Mouse (Mus musculus) naive thymus-derived CD4-positive, alpha-beta T cell, adult 2 months (primary cell): ENCODE data around the gene Sec24b.

Experiments used
- DNase-seq: peaks from one replicate; pipeline ENCODE4 v3.0.0-alpha.2; 2011; ENCODE audit warnings: low read depth

Gene Sec24b

GRCm38 (mm10) chr3:129970529-129971515, 90.5 kb downstream of the Sec24b start:
- DNase-seq, result peak; percentile 39

- peak; percentile 82 for DNase-seq
These were observed 91.6 kb downstream of the Sec24b start, which contains the start of gene Mcub for GRCm38 (mm10) chr3:129969432-129970395. Gene Mcub (minus strand): TSS chr3:129970206.

GRCm38 (mm10) chr3:129969031-129969430, 92.3 kb downstream of the Sec24b start:
- no peak for DNase-seq

- DNase-seq, result no peak
These were observed 93.5 kb downstream of the Sec24b start for GRCm38 (mm10) chr3:129967874-129968273.

- DNase-seq, result no peak
These were observed 96.7 kb downstream of the Sec24b start for GRCm38 (mm10) chr3:129964681-129965080.

GRCm38 (mm10) chr3:129962533-129962932, 98.8 kb downstream of the Sec24b start:
- DNase-seq, result no peak

GRCm38 (mm10) chr3:129953296-129953695, 108.1 kb downstream of the Sec24b start:
- no peak for DNase-seq

- no peak for DNase-seq
These were observed 112.1 kb downstream of the Sec24b start for GRCm38 (mm10) chr3:129949158-129949773.

GRCm38 (mm10) chr3:129948359-129948758, 113.0 kb downstream of the Sec24b start:
- no peak for DNase-seq

- DNase-seq, result no peak
These were observed 115.0 kb downstream of the Sec24b start for GRCm38 (mm10) chr3:129946217-129946914.

GRCm38 (mm10) chr3:129943813-129944212, 117.5 kb downstream of the Sec24b start:
- DNase-seq, result no peak

GRCm38 (mm10) chr3:129941291-129941690, 120.1 kb downstream of the Sec24b start:
- no peak for DNase-seq

- no peak for DNase-seq
These were observed 120.6 kb downstream of the Sec24b start for GRCm38 (mm10) chr3:129940780-129941179.

- DNase-seq, result no peak
These were observed 122.3 kb downstream of the Sec24b start for GRCm38 (mm10) chr3:129939058-129939457.

- no peak for DNase-seq
These were observed 123.5 kb downstream of the Sec24b start for GRCm38 (mm10) chr3:129937848-129938247.

GRCm38 (mm10) chr3:129936561-129936960, 124.8 kb downstream of the Sec24b start:
- no peak for DNase-seq
